Mouse (Mus musculus) forebrain, embryonic 16.5 days (tissue): ENCODE results near the gene Psmb6. TPM values are rescaled to one million over a fixed set of nuclear protein-coding genes. Genes with fewer than 3 reads are reported as not detected.
A peak's percentile ranks its signal among the peaks of the same experiment; 100 is the strongest.

Experiments
- ATAC-seq: fragments of 200-750 bp; cut with Nextera tagmentation; 2 replicates; pipeline ENCODE4 v1.8.0; 2017; ENCODE audit warnings: mild to moderate bottlenecking, moderate library complexity
- H3K27ac ChIP-seq: fragments of 300-500 bp; sonication (generic); 2 replicates; pipeline ENCODE4 v1.5.1; 2014; ENCODE audit warnings: low read length, control low read depth
- H3K27me3 ChIP-seq: fragments of 300-500 bp; sonication (generic); replicated peaks from 2 replicates; pipeline ENCODE4 v1.6.1; 2014; ENCODE audit warnings: low read length; ENCODE audit not compliant: control insufficient read depth, insufficient read depth
- H3K36me3 ChIP-seq: fragments of 300-500 bp; sonication (generic); 2 replicates; pipeline ENCODE4 v1.6.1; 2014; ENCODE audit not compliant: control insufficient read depth, insufficient read depth
- H3K4me1 ChIP-seq: fragments of 300-500 bp; sonication (generic); replicated peaks from 2 replicates; pipeline ENCODE4 v1.6.1; 2014; ENCODE audit warnings: low read length; ENCODE audit not compliant: control insufficient read depth, insufficient read depth
- H3K4me2 ChIP-seq: fragments of 300-500 bp; sonication (generic); 2 replicates; pipeline ENCODE4 v1.6.1; 2014; ENCODE audit warnings: mild to moderate bottlenecking, low read length, control low read depth
- H3K4me3 ChIP-seq: fragments of 300-500 bp; sonication (generic); replicated peaks from 2 replicates; pipeline ENCODE4 v1.5.1; 2014; ENCODE audit warnings: mild to moderate bottlenecking, low read length, control low read depth
- H3K9ac ChIP-seq: fragments of 300-500 bp; sonication (generic); replicated peaks from 2 replicates; pipeline ENCODE4 v1.6.1; 2014; ENCODE audit warnings: low read depth, low read length, control low read depth
- H3K9me3 ChIP-seq: fragments of 300-500 bp; sonication (generic); 2 replicates; pipeline ENCODE4 v1.6.1; 2016; ENCODE audit warnings: low read length; ENCODE audit not compliant: control insufficient read depth
- WGBS: fragments of 180-500 bp; shearing (Covaris S2); extraction: QIAGEN DNeasy Blood & Tissue Kit; methylation state at CpG from one replicate; pipeline ENCODE4 v1.1.7; 2014; 5-methylcytosine and 5-hydroxymethylcytosine counted together
- polyA plus RNA-seq: library from polyadenylated mRNA; unstranded; fragments of >200 nt; fragmentation: Nextera tagmentation; extraction: Ambion mirVana; gene quantifications from 2 replicates; pipeline ENCODE4 v1.2.1, GENCODE M21; 2015

The Psmb6 gene
- polyA plus RNA-seq, 1 experiment from 2014 or later = 749 TPM

DNA sequence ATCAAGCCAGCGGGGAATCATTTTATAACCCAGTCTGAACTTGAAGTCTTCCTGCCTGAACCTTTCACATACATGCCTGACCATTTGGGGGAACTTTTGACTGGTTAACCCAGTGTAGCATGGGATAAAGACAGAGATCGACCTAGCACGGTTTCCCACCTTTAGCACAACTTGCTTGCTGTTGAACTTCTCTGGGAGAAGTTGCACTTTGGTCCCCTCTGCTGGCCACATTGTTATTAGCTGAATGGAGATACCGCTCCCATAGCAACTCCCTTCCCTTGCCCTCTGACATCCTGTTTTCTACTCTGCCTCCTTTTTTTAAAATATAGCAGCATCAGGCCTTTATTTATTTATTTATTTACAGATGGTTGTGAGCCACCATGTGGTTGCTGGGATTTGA, 18.8 kb upstream of the Psmb6 start:
- 30% methylated on average over 4 of the region's 4 CpGs for WGBS
- Histone ChIP-seq H3K9me3 (no peaks in the 10 kb centered on the region), H3K27ac (no peak overlapping the region), H3K4me1 (peaks cover 4% of the 10 kb centered on the region; the same call in 1 of the 2 replicates), H3K4me2 (no peak overlapping the region), H3K27me3 (0 out of 2 replicates have a peak, but pooled peaks cover 2% of the 10 kb centered on the region), H3K36me3 (no peaks in the 10 kb centered on the region), H3K9ac (no peak overlapping the region), H3K4me3 (no peak overlapping the region)
- ATAC-seq = no peak

DNA sequence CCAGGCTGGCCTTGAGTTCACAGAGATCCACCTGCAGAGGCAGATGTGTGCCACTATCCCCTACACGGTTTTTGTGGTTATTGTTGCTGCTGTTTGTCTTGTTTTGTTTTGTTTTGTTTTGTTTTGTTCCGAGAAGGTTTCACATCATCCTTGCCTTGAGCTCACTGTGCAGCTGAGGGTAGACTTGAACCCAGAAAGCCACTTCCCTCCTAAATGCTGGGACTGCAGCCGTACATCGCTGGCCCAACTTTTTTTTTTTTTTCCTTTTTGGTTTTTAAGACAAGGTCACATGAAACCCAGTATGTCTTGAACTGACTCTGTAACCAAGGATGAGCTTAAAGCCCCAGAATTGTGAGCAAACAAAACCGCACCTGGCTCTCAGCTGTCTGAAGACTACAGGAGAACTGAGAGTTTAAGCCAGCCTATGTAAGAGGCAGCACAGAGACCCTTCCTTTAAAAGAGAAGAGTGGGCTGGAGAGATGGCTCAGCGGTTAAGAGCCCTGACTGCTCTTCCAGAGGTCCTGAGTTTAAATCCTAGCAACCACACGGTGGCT, 18.1 kb upstream of the Psmb6 start:
- 73% methylated on average over 7 of the region's 7 CpGs for WGBS
- no peaks in the 10 kb centered on the region for H3K36me3 ChIP-seq
- H3K9me3 ChIP-seq = no peaks in the 10 kb centered on the region
- H3K4me1 ChIP-seq = peaks cover 4% of the 10 kb centered on the region; the same call in 1 of the 2 replicates
- no peak overlapping the region for H3K4me3 ChIP-seq
- H3K9ac ChIP-seq = no peak overlapping the region
- H3K4me2 ChIP-seq = no peak overlapping the region
- H3K27ac ChIP-seq = no peak overlapping the region
- no peak for ATAC-seq
- 0 out of 2 replicates have a peak, but pooled peaks cover 2% of the 10 kb centered on the region for H3K27me3 ChIP-seq

DNA sequence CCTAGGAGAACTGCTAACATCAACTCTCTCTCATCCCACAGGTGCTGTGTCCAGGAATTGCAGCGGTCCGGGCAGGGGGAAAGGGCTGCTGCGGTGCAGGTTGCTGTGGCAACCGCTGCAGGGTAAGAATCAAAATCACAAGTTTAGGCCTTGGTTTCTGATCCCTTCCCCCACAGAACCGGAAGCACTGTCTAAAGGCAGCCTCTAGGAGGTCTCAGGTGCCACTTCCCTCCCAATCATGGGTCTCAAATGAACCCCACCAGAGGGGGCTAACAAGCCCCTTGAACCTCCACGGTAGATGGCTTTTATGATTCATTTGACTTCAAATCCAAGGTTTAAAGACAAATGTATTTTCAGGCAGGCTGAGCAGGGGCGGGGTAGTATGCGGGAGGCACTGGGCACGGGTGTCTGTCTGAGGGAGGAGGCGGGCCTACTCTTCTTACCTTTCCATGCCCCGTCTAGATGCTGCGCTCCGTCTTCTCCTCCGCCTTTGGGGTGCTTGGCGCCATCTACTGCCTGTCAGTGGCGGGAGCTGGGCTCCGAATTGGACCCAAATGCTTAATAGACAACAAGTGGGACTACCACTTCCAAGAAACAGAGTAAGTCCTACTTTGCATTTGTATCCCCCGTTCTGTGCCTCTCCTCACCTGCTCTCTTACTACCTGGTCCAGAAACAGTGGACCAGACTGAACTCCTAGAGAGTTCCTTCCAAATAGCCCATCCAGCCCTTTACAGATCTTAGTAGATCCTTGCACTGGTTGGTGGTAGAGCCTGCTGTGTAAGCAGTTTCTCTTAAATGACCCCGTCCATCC, 15.2 kb upstream of the Psmb6 start:
- WGBS = 8% methylated on average over 19 of the region's 19 CpGs

DNA sequence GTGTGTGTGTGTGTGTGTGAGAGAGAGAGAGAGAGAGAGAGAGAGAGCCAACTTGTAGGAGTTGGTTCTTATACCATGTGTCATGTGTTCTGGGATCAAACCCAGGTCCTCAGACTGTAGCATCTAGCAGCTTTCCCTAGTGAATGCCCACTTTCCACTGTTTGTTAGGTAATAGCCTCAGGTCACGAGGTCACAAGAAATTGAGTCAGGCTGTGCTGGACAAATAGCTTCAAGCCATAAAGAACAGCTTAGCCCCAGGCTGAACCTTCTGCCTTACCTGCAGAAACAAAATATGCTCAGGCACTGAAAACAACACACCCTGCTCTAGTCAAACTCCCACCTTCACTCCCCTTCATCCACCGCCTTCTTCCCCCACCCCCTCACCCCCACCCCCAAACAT, 13.9 kb upstream of the Psmb6 start:
- no peak overlapping the region for H3K9ac ChIP-seq
- no peak for ATAC-seq
- H3K27ac ChIP-seq = no peak overlapping the region
- no peak overlapping the region for H3K4me3 ChIP-seq
- peaks cover 4% of the 10 kb centered on the region; the same call in 1 of the 2 replicates for H3K4me1 ChIP-seq
- 0 out of 2 replicates have a peak, but pooled peaks cover 2% of the 10 kb centered on the region for H3K27me3 ChIP-seq
- no peaks in the 10 kb centered on the region for H3K36me3 ChIP-seq
- no peak overlapping the region for H3K4me2 ChIP-seq
- WGBS = 84% methylated on average over 2 of the region's 2 CpGs
- no peaks in the 10 kb centered on the region for H3K9me3 ChIP-seq

More for the DNA sequence above, 15.2 kb upstream of the Psmb6 start:
- ATAC-seq = peak; percentile 52; the same call in 1 of the 2 replicates
- H3K4me3 ChIP-seq = 0 out of 2 replicates have a peak overlapping the region, but pooled peaks have one; percentile 14
- H3K4me2 ChIP-seq = peak overlapping the region; percentile 44
- H3K27me3 ChIP-seq = 0 out of 2 replicates have a peak, but pooled peaks cover 2% of the 10 kb centered on the region
- H3K36me3 ChIP-seq = no peaks in the 10 kb centered on the region
- no peaks in the 10 kb centered on the region for H3K9me3 ChIP-seq
- peaks cover 4% of the 10 kb centered on the region; the same call in 1 of the 2 replicates for H3K4me1 ChIP-seq
- no peak overlapping the region for H3K27ac ChIP-seq
- H3K9ac ChIP-seq = peak overlapping the region; percentile 42; the same call in 1 of the 2 replicates

DNA sequence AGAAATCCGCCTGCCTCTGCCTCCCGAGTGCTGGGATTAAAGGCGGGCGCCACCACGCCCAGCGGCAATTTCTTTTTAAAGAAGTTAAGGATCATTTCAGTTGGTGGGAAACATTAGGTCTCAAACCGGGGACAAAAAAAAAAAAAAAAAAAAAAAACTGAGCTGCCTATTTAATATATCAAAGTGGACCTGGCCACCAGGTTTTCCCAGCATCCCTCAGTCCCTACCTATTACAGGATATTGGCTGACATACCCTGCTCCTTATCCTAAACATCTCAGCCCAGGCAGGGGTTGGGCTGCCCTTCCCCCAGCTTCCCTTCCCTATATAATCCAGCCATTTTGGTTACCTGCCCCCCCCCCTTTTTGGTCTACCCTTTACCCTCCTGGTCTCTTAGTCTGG, 13.3 kb upstream of the Psmb6 start:
- no peaks in the 10 kb centered on the region for H3K36me3 ChIP-seq
- no peak overlapping the region for H3K4me3 ChIP-seq
- ATAC-seq = no peak
- H3K27ac ChIP-seq = no peak overlapping the region
- WGBS = 88% methylated on average over 7 of the region's 7 CpGs
- no peak overlapping the region for H3K4me2 ChIP-seq
- no peaks in the 10 kb centered on the region for H3K9me3 ChIP-seq
- peaks cover 4% of the 10 kb centered on the region; the same call in 1 of the 2 replicates for H3K4me1 ChIP-seq
- H3K27me3 ChIP-seq = 0 out of 2 replicates have a peak, but pooled peaks cover 2% of the 10 kb centered on the region
- H3K9ac ChIP-seq = no peak overlapping the region

DNA sequence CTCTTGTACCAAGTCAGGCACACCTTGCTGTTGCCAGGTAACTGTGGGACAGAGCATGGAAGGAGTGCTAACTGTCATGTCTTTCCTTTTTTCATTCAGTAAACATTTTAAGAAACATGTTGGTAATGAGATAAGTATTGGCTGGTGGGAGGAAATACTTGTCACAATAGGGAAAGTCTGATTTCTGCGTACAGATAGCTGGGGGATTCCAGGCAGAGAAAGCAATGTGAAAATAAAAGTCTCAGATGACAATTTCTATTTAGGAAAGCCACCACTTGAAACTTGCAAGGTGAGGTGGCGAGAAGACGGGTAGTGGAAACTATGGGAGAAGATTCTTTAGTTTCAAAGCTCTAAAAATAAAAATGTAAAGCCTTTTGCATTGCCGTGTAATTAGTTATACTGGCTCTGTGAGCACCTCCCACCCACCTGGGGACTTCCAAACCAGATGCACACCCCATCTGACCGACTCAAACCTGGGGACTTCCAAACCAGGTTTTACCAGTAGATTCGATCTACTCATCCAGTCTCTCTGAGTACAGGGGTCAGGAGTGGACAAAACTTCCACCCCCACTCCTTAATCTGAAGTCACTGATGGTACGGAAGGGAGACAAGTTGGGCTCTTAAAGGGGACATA, 12.3 kb upstream of the Psmb6 start:
- no peak for ATAC-seq
- 80% methylated on average over 7 of the region's 7 CpGs for WGBS
- H3K4me1 ChIP-seq = peaks cover 4% of the 10 kb centered on the region; the same call in 1 of the 2 replicates
- no peak overlapping the region for H3K27ac ChIP-seq
- 0 out of 2 replicates have a peak, but pooled peaks cover 2% of the 10 kb centered on the region for H3K27me3 ChIP-seq
- H3K4me3 ChIP-seq = no peak overlapping the region
- H3K9ac ChIP-seq = no peak overlapping the region
- no peak overlapping the region for H3K4me2 ChIP-seq
- no peaks in the 10 kb centered on the region for H3K36me3 ChIP-seq
- no peaks in the 10 kb centered on the region for H3K9me3 ChIP-seq

DNA sequence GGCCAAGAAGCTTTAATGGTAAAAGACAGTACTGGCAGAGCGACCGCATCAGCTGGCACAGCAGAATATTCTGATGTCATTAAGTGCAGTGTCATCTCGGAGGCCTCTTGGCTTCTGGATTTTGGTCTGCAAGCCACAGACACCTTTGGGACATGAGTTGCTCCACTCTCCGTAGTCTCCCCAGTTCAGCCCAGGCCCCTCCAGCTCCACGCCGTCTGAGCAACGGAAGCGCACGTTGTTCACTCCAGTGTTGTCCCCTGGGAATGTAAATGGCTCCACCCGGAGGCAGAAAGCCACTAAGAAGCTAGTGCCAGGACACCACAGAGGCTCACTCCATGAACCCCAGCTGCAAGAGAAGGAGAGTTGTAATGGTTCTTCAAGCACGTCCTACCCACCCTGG, 11.6 kb upstream of the Psmb6 start:
- H3K27me3 ChIP-seq = 0 out of 2 replicates have a peak, but pooled peaks cover 2% of the 10 kb centered on the region
- WGBS = 60% methylated on average over 11 of the region's 11 CpGs
- no peak overlapping the region for H3K4me2 ChIP-seq
- H3K4me3 ChIP-seq = no peak overlapping the region
- peaks cover 4% of the 10 kb centered on the region; the same call in 1 of the 2 replicates for H3K4me1 ChIP-seq
- no peak overlapping the region for H3K9ac ChIP-seq
- no peak overlapping the region for H3K27ac ChIP-seq
- no peaks in the 10 kb centered on the region for H3K9me3 ChIP-seq
- H3K36me3 ChIP-seq = no peaks in the 10 kb centered on the region
- no peak for ATAC-seq

DNA sequence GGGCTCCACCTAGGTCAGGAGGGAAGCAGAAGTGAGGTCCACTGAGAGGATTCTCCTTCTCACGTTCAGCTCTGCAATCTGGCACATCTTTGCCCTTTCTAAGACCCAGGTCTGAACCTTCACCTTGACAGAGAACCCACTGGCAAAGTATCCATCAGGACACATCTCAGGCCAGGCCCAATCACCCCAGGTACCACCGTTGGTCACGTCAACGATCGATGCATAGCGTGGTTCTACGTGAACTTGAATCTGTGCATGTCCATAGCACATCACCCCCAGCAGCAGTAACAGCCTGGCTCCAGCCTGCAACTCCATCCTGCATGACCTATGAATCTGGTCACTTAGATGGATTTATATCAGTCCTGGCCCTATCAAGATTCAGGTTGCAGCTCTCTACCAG, 10.9 kb upstream of the Psmb6 start, which contains the start of gene Vmo1:
Gene Vmo1, minus strand, starts transcription at position 329 of the 400 bp plus-strand sequence.
- Histone ChIP-seq H3K4me3 (no peak within 1 kb of the TSS), H3K9ac (no peak within 1 kb of the TSS), H3K27ac (no peak within 1 kb of the TSS), H3K9me3 (no peaks in the 10 kb centered on the region), H3K36me3 (no peaks in the 10 kb centered on the region), H3K4me1 (peaks cover 4% of the 10 kb centered on the region; the same call in 1 of the 2 replicates), H3K27me3 (no peaks in the 10 kb centered on the region), H3K4me2 (no peak within 1 kb of the TSS)
- 91% methylated on average over 7 of the region's 7 CpGs for WGBS
- ATAC-seq = no peak

DNA sequence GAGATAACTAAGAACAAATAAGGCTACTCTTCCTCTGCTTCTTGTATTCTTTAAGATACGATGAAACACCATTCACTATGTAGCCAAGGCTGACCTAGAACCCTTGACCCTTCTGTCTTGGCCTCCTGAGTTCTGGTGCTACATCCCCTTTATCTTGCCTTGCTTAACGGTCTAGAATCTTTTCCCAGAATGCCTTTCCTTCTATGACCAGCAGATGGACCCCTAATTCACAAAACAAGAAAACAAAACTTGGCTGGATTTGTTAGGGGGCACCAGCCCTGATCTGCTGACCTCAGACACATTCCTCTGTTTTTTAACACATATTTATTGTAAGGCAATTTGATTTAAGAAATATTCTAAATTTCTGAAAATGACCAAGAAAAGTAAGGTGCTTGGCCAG, 8.8 kb upstream of the Psmb6 start:
- no peaks in the 10 kb centered on the region for H3K9me3 ChIP-seq
- H3K4me3 ChIP-seq = no peak overlapping the region
- no peaks in the 10 kb centered on the region for H3K36me3 ChIP-seq
- no peak overlapping the region for H3K9ac ChIP-seq
- no peak for ATAC-seq
- H3K27ac ChIP-seq = no peak overlapping the region
- H3K4me1 ChIP-seq = peaks cover 4% of the 10 kb centered on the region
- 29% methylated on average over 2 of the region's 2 CpGs for WGBS
- no peak overlapping the region for H3K4me2 ChIP-seq
- H3K27me3 ChIP-seq = peaks cover 4% of the 10 kb centered on the region
